Mouse (Mus musculus) hindbrain, embryonic 10.5 days (tissue): ENCODE measurements at regions not wholly inside any gene's neighbourhood (a gene's known extent, or its start where the extent isn't known, plus 50 kb on each side); places are given as distances from the start of the nearest gene placed in this dataset.

Experiments used
- DNase-seq: peaks from one replicate; pipeline ENCODE4 v3.0.0-alpha.2; 2017; ENCODE audit warnings: low spot score
- H3K27ac ChIP-seq: fragments of 300-500 bp; sonication (generic); 2 replicates; pipeline ENCODE4 v1.5.1; 2016; ENCODE audit warnings: mild to moderate bottlenecking, moderate library complexity
- H3K27me3 ChIP-seq: fragments of 300-500 bp; sonication (generic); 2 replicates; pipeline ENCODE4 v1.6.1; 2016; ENCODE audit warnings: mild to moderate bottlenecking; ENCODE audit not compliant: poor library complexity, insufficient read depth, severe bottlenecking
- H3K36me3 ChIP-seq: fragments of 300-500 bp; sonication (generic); 2 replicates; pipeline ENCODE4 v1.6.1; 2016; ENCODE audit warnings: mild to moderate bottlenecking, moderate library complexity
- H3K4me1 ChIP-seq: fragments of 300-500 bp; sonication (generic); replicated peaks from 2 replicates; pipeline ENCODE4 v1.6.1; 2016; ENCODE audit warnings: mild to moderate bottlenecking
- H3K4me3 ChIP-seq: fragments of 300-500 bp; sonication (generic); 2 replicates; pipeline ENCODE4 v1.5.1; 2016; ENCODE audit warnings: mild to moderate bottlenecking, moderate library complexity
- H3K9me3 ChIP-seq: fragments of 300-500 bp; sonication (generic); 2 replicates; pipeline ENCODE4 v1.6.1; 2016; ENCODE audit warnings: mild to moderate bottlenecking, moderate library complexity
- WGBS: fragments of 180-500 bp; shearing (Covaris S2); methylation state at CpG from one replicate; pipeline ENCODE4 v1.1.7; 2016; 5-methylcytosine and 5-hydroxymethylcytosine counted together

DNA sequence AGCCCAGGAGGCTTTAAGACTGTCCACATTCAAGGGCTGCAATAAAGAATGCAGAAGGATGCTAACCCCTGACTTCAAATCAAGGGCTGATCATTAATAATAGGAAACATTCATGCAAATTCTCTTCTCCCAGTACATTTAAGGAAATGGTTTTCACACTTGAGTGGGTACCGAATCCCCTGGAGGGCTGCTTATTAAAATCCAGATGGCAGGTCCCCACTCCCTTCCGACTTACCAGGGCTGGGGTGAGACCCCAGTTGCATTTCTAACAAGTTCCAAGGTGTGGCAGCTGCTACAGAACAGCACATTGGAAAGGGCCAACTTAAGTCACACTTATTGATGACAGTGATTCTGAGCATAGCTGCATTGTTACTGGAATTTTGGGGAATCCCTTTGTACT is 129.0 kb upstream of the Cox10 start:
- Histone ChIP-seq H3K9me3 (no peaks in the 10 kb centered on the region), H3K27me3 (no peaks in the 10 kb centered on the region), H3K4me3 (no peak overlapping the region), H3K4me1 (peaks cover 17% of the 10 kb centered on the region), H3K36me3 (no peaks in the 10 kb centered on the region), H3K27ac (no peak overlapping the region)
- WGBS, result 58% methylated on average over 2 of the region's 2 CpGs
- no peak for DNase-seq

DNA sequence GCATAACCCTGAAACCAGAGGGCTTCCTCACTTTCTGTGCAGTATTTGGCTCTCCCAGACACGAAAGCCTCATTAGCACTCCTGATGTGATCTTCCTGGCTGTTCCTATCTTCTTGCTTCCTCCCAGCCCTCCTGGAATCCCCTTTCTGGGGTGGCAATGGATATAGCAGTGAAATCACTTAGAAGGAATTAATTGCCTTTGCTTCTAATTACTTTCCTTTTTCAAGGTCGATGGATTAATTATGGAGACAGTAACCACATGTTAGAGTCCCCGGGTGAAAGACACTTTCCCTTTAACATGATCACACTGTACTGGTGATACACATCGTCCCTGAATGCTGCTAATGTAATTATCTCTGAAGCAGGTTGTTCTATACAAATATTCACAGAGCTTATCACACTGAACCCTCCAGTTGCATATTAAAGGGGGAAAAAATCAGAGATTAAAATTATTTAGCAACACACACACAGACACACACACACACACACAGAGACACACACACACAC is 128.1 kb upstream of the Cox10 start:
- no peaks in the 10 kb centered on the region for H3K36me3 ChIP-seq
- no peak for DNase-seq
- H3K4me3 ChIP-seq, result no peak overlapping the region
- WGBS, result 84% methylated on average over 4 of the region's 4 CpGs
- peaks cover 20% of the 10 kb centered on the region for H3K4me1 ChIP-seq
- no peak overlapping the region for H3K27ac ChIP-seq
- no peaks in the 10 kb centered on the region for H3K27me3 ChIP-seq
- no peaks in the 10 kb centered on the region for H3K9me3 ChIP-seq

DNA sequence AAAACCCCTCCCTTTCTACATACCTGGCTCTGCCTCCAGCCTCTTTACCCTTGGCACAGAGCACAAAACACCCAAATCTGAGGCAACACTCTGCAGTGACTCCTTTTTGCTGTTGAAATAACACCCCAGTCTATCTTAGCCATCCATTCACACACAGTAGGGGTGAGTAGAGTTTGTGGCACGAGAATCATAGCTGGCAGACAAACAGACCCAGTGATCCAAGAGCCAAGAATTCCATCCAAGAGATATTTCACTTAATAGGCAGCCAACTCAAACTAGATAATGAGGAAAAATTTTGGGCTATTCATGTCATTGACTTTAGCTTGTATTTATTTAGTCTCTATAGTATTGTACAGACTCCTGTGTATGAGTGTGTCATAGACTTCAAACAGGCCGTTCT is 126.9 kb upstream of the Cox10 start:
- Histone ChIP-seq H3K4me1 (peaks cover 20% of the 10 kb centered on the region), H3K36me3 (no peaks in the 10 kb centered on the region), H3K4me3 (no peak overlapping the region), H3K27ac (no peak overlapping the region), H3K27me3 (no peaks in the 10 kb centered on the region), H3K9me3 (no peaks in the 10 kb centered on the region)
- 85% methylated on average over 2 of the region's 2 CpGs for WGBS
- DNase-seq, result no peak

DNA sequence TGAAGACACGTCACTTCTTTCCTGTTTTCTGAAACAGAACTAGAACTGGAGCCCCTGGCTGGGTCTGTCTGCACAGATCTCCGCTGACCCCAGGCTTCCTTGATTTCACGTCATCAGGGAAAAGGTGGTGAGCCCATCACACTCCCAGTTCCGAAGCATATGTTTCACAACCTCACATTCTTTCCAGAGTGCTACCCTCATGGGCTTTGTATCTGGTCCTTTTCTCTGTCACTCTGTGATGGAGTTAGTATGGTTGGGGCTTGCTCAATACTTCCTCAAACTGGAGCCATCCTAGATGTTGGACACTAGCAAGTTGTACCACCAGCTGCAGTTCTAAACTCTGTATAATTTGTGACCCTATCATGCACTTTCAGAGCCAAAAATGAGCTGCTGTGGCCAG is 125.8 kb upstream of the Cox10 start:
- 70% methylated on average over 4 of the region's 4 CpGs for WGBS
- no peak for DNase-seq
- Histone ChIP-seq H3K27me3 (no peaks in the 10 kb centered on the region), H3K36me3 (no peaks in the 10 kb centered on the region), H3K9me3 (no peaks in the 10 kb centered on the region), H3K4me1 (peaks cover 20% of the 10 kb centered on the region), H3K4me3 (no peak overlapping the region), H3K27ac (no peak overlapping the region)

DNA sequence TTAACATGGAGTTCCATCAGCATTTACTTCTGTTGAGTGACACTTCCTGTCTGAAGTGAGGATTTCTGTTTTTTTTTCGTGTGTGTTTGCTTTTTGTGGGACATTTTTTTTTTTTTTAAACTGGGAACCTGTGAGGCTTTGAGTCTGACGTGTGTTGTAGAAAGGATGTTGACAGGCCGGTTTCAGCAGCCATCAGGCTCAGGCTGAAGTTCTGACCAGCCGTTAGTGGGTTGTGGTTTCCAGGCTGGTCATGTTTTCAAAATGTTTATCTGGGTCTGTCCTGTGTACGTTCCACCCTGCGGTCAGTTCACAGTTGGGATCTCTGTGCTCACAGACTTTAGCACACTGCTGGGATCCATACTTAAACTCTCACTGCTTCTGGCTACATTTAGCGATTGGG is 125.0 kb upstream of the Cox10 start:
- no peak for DNase-seq
- Histone ChIP-seq H3K27ac (no peak overlapping the region), H3K36me3 (no peaks in the 10 kb centered on the region), H3K9me3 (no peaks in the 10 kb centered on the region), H3K4me1 (peaks cover 20% of the 10 kb centered on the region), H3K27me3 (0 out of 2 replicates have a peak, but pooled peaks cover 1% of the 10 kb centered on the region), H3K4me3 (no peak overlapping the region)
- 67% methylated on average over 7 of the region's 7 CpGs for WGBS

DNA sequence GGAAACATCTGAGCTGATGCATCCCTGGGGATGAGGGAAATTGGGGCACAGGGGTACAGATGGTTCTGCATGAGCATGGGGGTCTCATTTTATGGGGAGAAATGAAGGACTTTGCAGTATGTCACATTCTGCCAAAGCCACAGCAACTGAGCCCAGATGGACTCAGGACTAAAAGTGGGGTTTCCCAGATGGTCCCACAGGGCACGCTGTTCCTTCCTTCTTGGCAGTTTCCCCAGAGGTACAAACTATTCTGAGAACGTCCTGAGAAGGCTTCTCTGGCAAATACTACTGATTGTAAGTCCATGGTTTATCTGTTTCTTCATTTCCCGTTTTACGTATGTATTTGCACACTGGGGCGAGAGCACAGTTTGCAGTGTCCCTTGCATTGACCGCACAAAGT is 121.6 kb upstream of the Cox10 start:
- no peak for DNase-seq
- H3K4me1 ChIP-seq, result peaks cover 12% of the 10 kb centered on the region
- 92% methylated on average over 6 of the region's 6 CpGs for WGBS
- no peaks in the 10 kb centered on the region for H3K36me3 ChIP-seq
- no peak overlapping the region for H3K27ac ChIP-seq
- H3K4me3 ChIP-seq, result no peak overlapping the region
- no peaks in the 10 kb centered on the region for H3K9me3 ChIP-seq
- H3K27me3 ChIP-seq, result 0 out of 2 replicates have a peak, but pooled peaks cover 4% of the 10 kb centered on the region

DNA sequence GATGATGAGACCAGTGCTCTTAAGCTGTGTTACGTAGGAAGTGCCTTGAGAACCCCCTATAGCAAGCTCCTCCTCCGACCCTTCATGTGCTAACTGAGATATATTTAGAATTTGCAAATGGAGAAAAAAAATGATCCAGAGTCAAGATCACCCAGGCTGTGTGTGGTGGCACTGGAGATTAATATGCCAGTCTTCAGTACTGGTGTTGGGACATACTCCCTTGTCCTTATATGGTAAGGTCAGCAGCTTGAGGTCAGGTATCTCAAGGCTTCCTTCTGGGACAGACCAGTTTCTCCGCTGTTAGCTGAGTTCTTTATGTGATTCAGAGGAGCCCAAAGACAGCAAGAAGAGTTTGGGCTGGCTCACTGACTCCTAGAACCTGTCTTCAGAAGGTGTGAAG is 116.0 kb upstream of the Cox10 start:
- WGBS, result 92% methylated on average over 3 of the region's 3 CpGs
- Histone ChIP-seq H3K36me3 (no peaks in the 10 kb centered on the region), H3K9me3 (no peaks in the 10 kb centered on the region), H3K27me3 (0 out of 2 replicates have a peak, but pooled peaks cover 4% of the 10 kb centered on the region), H3K4me3 (no peak overlapping the region), H3K27ac (no peak overlapping the region), H3K4me1 (no peaks in the 10 kb centered on the region; the same call in 1 of the 2 replicates)
- DNase-seq, result no peak

DNA sequence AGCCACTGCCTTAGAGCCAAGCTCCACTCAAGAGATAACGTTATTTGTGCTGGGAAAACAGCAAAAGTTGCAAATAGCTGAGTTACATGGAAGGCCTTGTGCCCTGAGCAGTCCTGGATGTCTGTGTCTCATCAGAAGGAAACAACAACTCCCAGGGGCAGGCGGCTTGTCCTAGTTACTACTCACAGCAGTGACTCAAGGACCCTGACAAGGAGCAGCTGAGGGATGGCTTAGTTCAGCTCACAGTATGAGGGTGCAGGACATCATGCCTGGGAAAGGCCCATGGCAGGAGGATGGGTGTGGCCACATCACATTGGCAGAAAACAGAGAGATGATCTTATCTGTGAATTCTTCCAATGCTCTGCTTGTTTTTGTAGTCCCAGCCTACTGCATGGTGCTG is 109.4 kb upstream of the Cox10 start:
- WGBS, result 75% methylated on average over 2 of the region's 2 CpGs

DNA sequence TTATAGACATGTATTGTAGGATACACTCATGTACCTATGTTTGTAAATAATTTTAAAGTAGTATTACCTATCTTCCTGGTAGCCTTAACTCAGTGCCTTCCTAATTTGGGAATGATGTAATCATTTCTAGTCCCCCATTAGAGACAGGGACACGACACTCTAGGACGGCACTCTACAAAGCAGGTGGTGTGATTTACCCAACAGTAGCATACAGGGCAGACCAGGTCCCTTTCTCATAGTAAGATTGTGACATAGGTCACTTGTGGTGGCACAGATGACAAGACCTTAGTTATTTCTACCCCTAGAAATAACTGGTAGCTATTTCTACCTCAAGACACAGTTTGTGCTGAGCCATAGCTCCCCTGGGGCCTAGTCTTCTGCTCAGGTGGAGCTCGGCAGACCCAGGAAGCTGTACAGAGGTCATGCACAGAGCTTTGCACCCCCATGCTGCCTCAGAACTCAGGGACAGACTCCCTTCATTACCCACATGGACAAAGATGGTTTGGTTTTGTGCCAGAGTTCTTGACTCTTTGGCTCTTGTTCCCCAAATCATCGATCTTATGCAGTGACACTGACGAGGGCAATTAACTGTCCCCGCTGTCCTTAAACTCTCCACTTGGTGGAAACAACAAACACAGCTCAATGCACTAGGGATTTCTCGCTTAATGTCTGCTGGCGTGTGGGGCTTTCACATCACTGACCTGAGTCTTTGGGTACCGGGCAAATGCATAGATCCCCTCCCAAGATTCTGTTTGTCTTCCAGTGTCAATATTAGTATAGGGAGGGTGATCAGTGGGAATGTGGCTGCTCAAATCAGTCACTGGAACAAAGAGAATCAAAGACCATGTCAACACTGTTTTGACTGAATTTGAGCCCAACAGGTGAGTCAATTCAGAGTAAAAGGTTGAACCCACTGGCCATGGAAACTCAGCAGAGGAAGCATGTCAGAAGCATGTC is 108.5 kb upstream of the Cox10 start:
- H3K27ac ChIP-seq, result no peak overlapping the region
- H3K9me3 ChIP-seq, result no peaks in the 10 kb centered on the region
- 74% methylated on average over 9 of the region's 9 CpGs for WGBS
- no peaks in the 10 kb centered on the region for H3K36me3 ChIP-seq
- H3K4me1 ChIP-seq, result peaks cover 15% of the 10 kb centered on the region
- no peak for DNase-seq
- H3K4me3 ChIP-seq, result no peak overlapping the region
- no peaks in the 10 kb centered on the region for H3K27me3 ChIP-seq

More for the DNA sequence above, 109.4 kb upstream of the Cox10 start:
- Histone ChIP-seq H3K9me3 (no peaks in the 10 kb centered on the region), H3K27ac (no peak overlapping the region), H3K36me3 (no peaks in the 10 kb centered on the region), H3K4me3 (no peak overlapping the region), H3K27me3 (no peaks in the 10 kb centered on the region), H3K4me1 (peaks cover 7% of the 10 kb centered on the region)
- DNase-seq, result no peak

DNA sequence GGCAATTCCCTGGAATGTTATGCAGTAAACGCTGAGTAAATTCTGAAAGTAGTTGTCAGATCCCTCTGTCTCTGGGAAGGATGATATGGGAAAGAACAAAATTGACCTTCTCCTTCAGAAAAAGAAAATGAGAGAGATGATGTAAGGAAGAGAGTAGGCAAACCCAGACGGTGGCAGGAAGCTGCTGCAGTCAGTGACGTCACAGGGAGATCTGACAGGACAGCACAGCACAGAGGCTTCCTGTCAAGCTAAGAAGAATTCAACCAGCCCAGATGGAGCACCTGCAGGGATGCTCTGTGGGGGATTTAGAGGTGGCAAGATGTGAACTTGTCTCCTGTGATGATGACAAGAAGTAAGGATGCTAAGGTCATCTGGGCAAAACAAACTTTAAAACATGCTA is 107.7 kb upstream of the Cox10 start:
- no peaks in the 10 kb centered on the region for H3K27me3 ChIP-seq
- H3K9me3 ChIP-seq, result no peaks in the 10 kb centered on the region
- no peaks in the 10 kb centered on the region for H3K36me3 ChIP-seq
- WGBS, result 65% methylated on average over 3 of the region's 3 CpGs
- H3K27ac ChIP-seq, result no peak overlapping the region
- peaks cover 15% of the 10 kb centered on the region; the same call in 1 of the 2 replicates for H3K4me1 ChIP-seq
- DNase-seq, result no peak
- H3K4me3 ChIP-seq, result no peak overlapping the region

DNA sequence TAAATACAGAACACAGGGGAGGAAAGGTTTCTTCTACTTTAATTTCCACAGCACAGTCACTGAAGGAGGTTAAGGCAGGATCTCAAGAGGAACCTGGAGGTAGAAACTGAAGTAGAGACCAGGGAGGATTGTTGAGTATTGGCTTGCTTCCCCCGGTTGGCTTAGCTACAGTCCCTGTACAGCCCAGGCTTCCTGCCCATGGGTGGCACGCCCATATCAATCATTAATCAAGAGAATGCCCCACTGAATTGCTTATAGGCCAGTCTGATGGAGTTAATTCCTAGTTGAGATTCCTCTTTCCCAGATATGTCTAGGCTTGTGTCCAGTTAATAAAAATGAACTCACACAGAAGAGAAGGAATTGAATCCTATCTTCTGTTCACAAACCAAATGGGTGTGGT is 107.3 kb upstream of the Cox10 start:
- no peak for DNase-seq
- H3K27me3 ChIP-seq, result no peaks in the 10 kb centered on the region
- H3K36me3 ChIP-seq, result no peaks in the 10 kb centered on the region
- 92% methylated on average over 2 of the region's 2 CpGs for WGBS
- H3K9me3 ChIP-seq, result no peaks in the 10 kb centered on the region
- H3K4me1 ChIP-seq, result peaks cover 15% of the 10 kb centered on the region; the same call in 1 of the 2 replicates
- H3K27ac ChIP-seq, result no peak overlapping the region
- H3K4me3 ChIP-seq, result no peak overlapping the region

DNA sequence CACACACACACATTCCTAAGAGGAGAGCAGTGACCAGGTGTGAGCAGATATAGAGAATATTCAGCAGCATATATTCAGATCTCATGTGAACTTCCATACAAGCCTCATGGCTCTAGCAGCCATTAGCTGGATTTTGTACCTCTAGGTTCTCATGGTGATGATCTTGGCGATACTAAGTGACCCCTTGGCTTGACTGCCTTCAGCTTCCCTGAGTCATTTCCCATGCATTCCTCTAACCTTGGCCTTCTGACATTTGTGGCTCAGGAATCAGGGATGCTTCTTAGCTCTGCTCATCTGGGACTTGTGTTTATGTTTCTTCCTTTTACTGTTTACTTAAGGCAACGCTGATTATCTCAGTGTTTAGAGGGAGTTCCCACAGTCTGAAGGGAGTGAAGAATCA is 100.8 kb upstream of the Cox10 start:
- no peak overlapping the region for H3K4me3 ChIP-seq
- H3K4me1 ChIP-seq, result peaks cover 15% of the 10 kb centered on the region; the same call in 1 of the 2 replicates
- no peaks in the 10 kb centered on the region for H3K9me3 ChIP-seq
- no peak for DNase-seq
- H3K27ac ChIP-seq, result no peak overlapping the region
- no peaks in the 10 kb centered on the region for H3K27me3 ChIP-seq
- H3K36me3 ChIP-seq, result no peaks in the 10 kb centered on the region
- WGBS, result 64% methylated on average over 2 of the region's 2 CpGs

DNA sequence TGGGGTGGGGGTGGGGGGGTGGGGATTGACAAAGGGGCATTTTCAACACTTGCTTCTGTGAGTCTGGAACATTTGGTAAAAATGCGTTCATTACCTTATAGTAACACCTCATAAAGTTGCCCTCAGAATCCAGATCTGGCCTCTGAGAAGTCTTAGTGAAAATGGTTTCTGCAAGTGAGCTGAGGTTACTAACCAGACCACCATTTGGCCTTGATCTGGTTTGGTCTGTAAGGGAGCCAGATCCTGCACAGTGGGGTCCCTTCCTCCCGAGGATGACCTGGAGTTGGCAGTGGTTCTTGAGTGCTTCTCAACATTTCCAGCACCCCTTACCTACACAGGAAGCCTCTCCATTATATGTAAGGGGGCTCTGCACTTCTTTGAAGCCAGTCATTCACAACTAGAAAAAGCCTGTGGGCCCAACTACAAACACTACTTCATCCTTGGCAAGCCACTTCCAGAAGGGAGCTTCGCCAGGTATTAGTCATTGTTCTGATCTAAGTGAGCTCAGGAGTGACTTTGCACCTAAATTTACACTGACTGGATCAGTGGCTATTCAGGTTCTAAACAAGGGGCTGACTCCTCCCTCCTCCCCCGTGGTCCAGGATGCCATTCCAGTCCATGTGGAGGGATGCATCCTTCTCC is 94.3 kb upstream of the Cox10 start:
- H3K4me3 ChIP-seq, result no peak overlapping the region
- no peaks in the 10 kb centered on the region for H3K36me3 ChIP-seq
- no peaks in the 10 kb centered on the region for H3K27me3 ChIP-seq
- no peaks in the 10 kb centered on the region for H3K9me3 ChIP-seq
- no peak for DNase-seq
- H3K27ac ChIP-seq, result peak overlapping the region; percentile 64; the same call in 1 of the 2 replicates
- WGBS, result 75% methylated on average over 4 of the region's 4 CpGs
- H3K4me1 ChIP-seq, result peaks cover 4% of the 10 kb centered on the region; the same call in 1 of the 2 replicates
